8 mouse cellular contexts compared by ENCODE assay signal in the genomic region with DNA sequence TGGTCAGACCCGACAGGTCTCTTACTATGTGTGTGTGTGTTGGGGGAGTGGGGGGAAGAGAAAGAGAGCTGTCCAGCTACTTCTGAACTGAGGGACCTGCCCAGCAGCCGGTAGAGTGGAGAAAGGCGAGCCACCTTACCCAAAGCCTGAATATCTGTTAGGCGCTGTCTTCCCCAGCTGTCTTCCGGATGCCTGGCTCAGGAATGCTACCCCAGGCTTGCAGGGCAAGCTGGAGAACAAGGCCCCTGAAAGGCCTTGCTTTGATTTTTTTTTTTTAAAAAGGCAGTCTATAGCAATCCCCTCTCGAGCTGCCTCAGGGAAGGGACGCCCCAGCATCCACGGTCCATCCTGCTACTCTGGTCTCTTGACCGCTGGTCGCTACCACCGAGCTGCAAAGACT. TPM values are rescaled to one million over a fixed set of nuclear protein-coding genes. Genes with fewer than 3 reads are reported as not detected.
DNase-seq lines count a peak whose midpoint lies in the region; ATAC-seq lines count a peak whose summit lies in the region.

No protein-coding gene starts in this region.

- no peak for ATAC-seq in liver, embryonic 11.5 days (replicated peaks; ENCODE audit: low FRiP score)
- no peak for ATAC-seq in hindbrain, embryonic 14.5 days (ENCODE audit: low FRiP score)
- ATAC-seq in midbrain, embryonic 16.5 days = no peak

- no peak for DNase-seq in liver, embryonic 11.5 days (ENCODE audit: low spot score)
- no peak for DNase-seq in liver
- DNase-seq in embryo, embryonic 9.5 days (ENCODE audit: extremely low spot score) = peak; percentile 48
- DNase-seq in hindbrain, embryonic 14.5 days (ENCODE audit: low spot score) = no peak
- no peak for DNase-seq in frontal cortex, postnatal 10 days (ENCODE audit: low spot score in 2 of 2)
- DNase-seq in adrenal gland, adult 8-10 months = no peak
- no peak for DNase-seq in urinary bladder, adult 18-20 months (ENCODE audit: low spot score in 2 of 2)

- no peak overlapping the region for H3K4me3 ChIP-seq in liver, embryonic 11.5 days (ENCODE audit: low read depth, low read length)
- no peak overlapping the region for H3K4me3 ChIP-seq in hindbrain, embryonic 14.5 days (replicated peaks; ENCODE audit: low read length)
- no peak overlapping the region for H3K4me3 ChIP-seq in midbrain, embryonic 16.5 days (ENCODE audit: low read depth, low read length)

- peaks cover 58% of the 10 kb centered on the region for H3K27me3 ChIP-seq in liver, embryonic 11.5 days (replicated peaks; ENCODE audit: control insufficient read depth, insufficient read depth, low read length)
- H3K27me3 ChIP-seq in hindbrain, embryonic 14.5 days (ENCODE audit: control insufficient read depth, insufficient read depth, low read length) = no peaks in the 10 kb centered on the region
- no peaks in the 10 kb centered on the region for H3K27me3 ChIP-seq in midbrain, embryonic 16.5 days (ENCODE audit: control insufficient read depth, insufficient read depth, low read depth, low read length)

- no peaks in the 10 kb centered on the region for H3K9me3 ChIP-seq in liver, embryonic 11.5 days (ENCODE audit: control insufficient read depth, low read length)
- H3K9me3 ChIP-seq in hindbrain, embryonic 14.5 days (ENCODE audit: control insufficient read depth, low read length) = no peaks in the 10 kb centered on the region
- H3K9me3 ChIP-seq in midbrain, embryonic 16.5 days (replicated peaks; ENCODE audit: control insufficient read depth, low read length, poor library complexity, severe bottlenecking) = no peaks in the 10 kb centered on the region

- H3K27ac ChIP-seq in liver, embryonic 11.5 days (ENCODE audit: low read depth, low read length) = peak overlapping the region; percentile 95
- H3K27ac ChIP-seq in hindbrain, embryonic 14.5 days = peak overlapping the region; percentile 97
- H3K27ac ChIP-seq in midbrain, embryonic 16.5 days (ENCODE audit: low read length) = peak overlapping the region; percentile 93

- H3K4me1 ChIP-seq in liver, embryonic 11.5 days (replicated peaks; ENCODE audit: control insufficient read depth, insufficient read depth, low read length) = peaks cover 35% of the 10 kb centered on the region
- H3K4me1 ChIP-seq in hindbrain, embryonic 14.5 days (replicated peaks; ENCODE audit: control insufficient read depth, insufficient read depth, low read length) = peaks cover 40% of the 10 kb centered on the region
- H3K4me1 ChIP-seq in midbrain, embryonic 16.5 days (ENCODE audit: control insufficient read depth, insufficient read depth, low read length) = peaks cover 30% of the 10 kb centered on the region

- 46% methylated on average over 11 of the region's 11 CpGs for WGBS in liver, embryonic 11.5 days
- 19% methylated on average over 11 of the region's 11 CpGs for WGBS in hindbrain, embryonic 14.5 days
- 16% methylated on average over 11 of the region's 11 CpGs for WGBS in midbrain, embryonic 16.5 days

- no peak overlapping the region for H3K4me2 ChIP-seq in liver, embryonic 11.5 days
- H3K4me2 ChIP-seq in hindbrain, embryonic 14.5 days (replicated peaks) = peak overlapping the region; percentile 98
- H3K4me2 ChIP-seq in midbrain, embryonic 16.5 days (ENCODE audit: low read length) = peak overlapping the region; percentile 99

- H3K9ac ChIP-seq in liver, embryonic 11.5 days (ENCODE audit: low read depth, low read length) = no peak overlapping the region
- peak overlapping the region; percentile 98 for H3K9ac ChIP-seq in hindbrain, embryonic 14.5 days
- H3K9ac ChIP-seq in midbrain, embryonic 16.5 days (ENCODE audit: low read depth, low read length) = peak overlapping the region; percentile 98

- no peaks in the 10 kb centered on the region for H3K36me3 ChIP-seq in liver, embryonic 11.5 days (ENCODE audit: control insufficient read depth, insufficient read depth, low read length)
- no peaks in the 10 kb centered on the region for H3K36me3 ChIP-seq in hindbrain, embryonic 14.5 days (replicated peaks; ENCODE audit: control insufficient read depth, insufficient read depth)
- no peaks in the 10 kb centered on the region for H3K36me3 ChIP-seq in midbrain, embryonic 16.5 days (ENCODE audit: control insufficient read depth, insufficient read depth, low read length)

RNA-seq across cellular contexts. Expression of a gene that starts 32.6 kb away (rescaled TPM):
- 59.4 and 64.5 TPM in 2 replicates for polyA plus RNA-seq in liver, embryonic 11.5 days (2014; fragmentation: Nextera tagmentation; extraction: Ambion mirVana)
- polyA plus RNA-seq in hindbrain, embryonic 14.5 days (2014; fragmentation: Nextera tagmentation; extraction: Ambion mirVana) = 92.9 and 93.8 TPM in 2 replicates
- 118 TPM in 2 replicates for polyA plus RNA-seq in midbrain, embryonic 16.5 days (2015; fragmentation: Nextera tagmentation; extraction: Ambion mirVana)
- 100 to 1,000 TPM; 155 to 215 (median 187) TPM for total RNA-seq in adrenal gland, adult 8-10 months (2022)

RNA-seq across cellular contexts. Expression of a gene that starts 49.0 kb away (rescaled TPM):
- 6.7 and 8.8 TPM in 2 replicates for polyA plus RNA-seq in liver, embryonic 11.5 days (2014; fragmentation: Nextera tagmentation; extraction: Ambion mirVana)
- 15.9 and 16.3 TPM in 2 replicates for polyA plus RNA-seq in hindbrain, embryonic 14.5 days (2014; fragmentation: Nextera tagmentation; extraction: Ambion mirVana)
- 9.7 and 13.7 TPM in 2 replicates for polyA plus RNA-seq in midbrain, embryonic 16.5 days (2015; fragmentation: Nextera tagmentation; extraction: Ambion mirVana)
- 10 to 100 TPM; 16.6 to 24.5 (median 19.5) TPM for total RNA-seq in adrenal gland, adult 8-10 months (2022)
